Mouse (Mus musculus): Measurements from ENCODE around the gene Cldn3. TPM values are rescaled to one million over a fixed set of nuclear protein-coding genes. Genes with fewer than 3 reads are reported as not detected.

Gene Cldn3
- polyA plus RNA-seq, 1 experiment = 8.7 TPM

GRCm38 (mm10) chr5:134945266-134945959 is 40.6 kb upstream of the Cldn3 start:
- peaks cover 2% of the 10 kb centered on the region; the same call in 1 of the 2 replicates for H3K27me3 ChIP-seq (ENCODE audit: control insufficient read depth, insufficient read depth, low read length)

GRCm38 (mm10) chr5:134946063-134946856 is 39.8 kb upstream of the Cldn3 start:
- H3K4me1 ChIP-seq (ENCODE audit: control insufficient read depth, insufficient read depth, low read length) = peaks cover 12% of the 10 kb centered on the region
- H3K27me3 ChIP-seq (ENCODE audit: control insufficient read depth, insufficient read depth, low read length) = peaks cover 2% of the 10 kb centered on the region; the same call in 1 of the 2 replicates
- H3K4me3 ChIP-seq (ENCODE audit: control insufficient read depth, low read depth, low read length) = peak overlapping the region; percentile 34
- TF ChIP-seq CTCF (IDR thresholded peaks at IDR 0.05; ENCODE audit: control insufficient read depth, insufficient read depth, insufficient replicate concordance, low read depth, low read length) (no peak), POLR2A (IDR thresholded peaks at IDR 0.05; ENCODE audit: control insufficient read depth, low read depth, low read length) (0 out of 2 replicates have a peak, but pooled peaks have one; percentile 6)
- no peak overlapping the region for H3K27ac ChIP-seq (ENCODE audit: control insufficient read depth, insufficient read depth, low read depth, low read length)
- H3K36me3 ChIP-seq (ENCODE audit: control insufficient read depth, insufficient read depth, low read length) = no peaks in the 10 kb centered on the region

More at GRCm38 (mm10) chr5:134945266-134945959, 40.6 kb upstream of the Cldn3 start:
- Histone ChIP-seq H3K27ac (ENCODE audit: control insufficient read depth, insufficient read depth, low read depth, low read length) (no peak overlapping the region), H3K4me3 (ENCODE audit: control insufficient read depth, low read depth, low read length) (no peak overlapping the region), H3K4me1 (ENCODE audit: control insufficient read depth, insufficient read depth, low read length) (peaks cover 12% of the 10 kb centered on the region), H3K36me3 (ENCODE audit: control insufficient read depth, insufficient read depth, low read length) (no peaks in the 10 kb centered on the region)
- TF ChIP-seq CTCF (IDR thresholded peaks at IDR 0.05; ENCODE audit: control insufficient read depth, insufficient read depth, insufficient replicate concordance, low read depth, low read length) = no peak
- TF ChIP-seq POLR2A (IDR thresholded peaks at IDR 0.05; ENCODE audit: control insufficient read depth, low read depth, low read length) = no peak

- H3K27ac ChIP-seq (ENCODE audit: control insufficient read depth, insufficient read depth, low read depth, low read length) = no peak within 1 kb of the TSS
- peak within 1 kb of the TSS; percentile 34 for H3K4me3 ChIP-seq (ENCODE audit: control insufficient read depth, low read depth, low read length)
- no peaks in the 10 kb centered on the region for H3K36me3 ChIP-seq (ENCODE audit: control insufficient read depth, insufficient read depth, low read length)
- peaks cover 11% of the 10 kb centered on the region for H3K4me1 ChIP-seq (ENCODE audit: control insufficient read depth, insufficient read depth, low read length)
- peaks cover 2% of the 10 kb centered on the region; the same call in 1 of the 2 replicates for H3K27me3 ChIP-seq (ENCODE audit: control insufficient read depth, insufficient read depth, low read length)
- TF ChIP-seq POLR2A (IDR thresholded peaks at IDR 0.05; ENCODE audit: control insufficient read depth, low read depth, low read length) = no peak
- no peak for TF ChIP-seq CTCF (IDR thresholded peaks at IDR 0.05; ENCODE audit: control insufficient read depth, insufficient read depth, insufficient replicate concordance, low read depth, low read length)
Measured at GRCm38 (mm10) chr5:134946857-134947255, 39.2 kb upstream of the Cldn3 start, which contains the start of gene Cldn4. Gene Cldn4 (minus strand): TSS chr5:134946934.

- H3K36me3 ChIP-seq (ENCODE audit: control insufficient read depth, insufficient read depth, low read length) = no peaks in the 10 kb centered on the region
- TF ChIP-seq POLR2A (IDR thresholded peaks at IDR 0.05; ENCODE audit: control insufficient read depth, low read depth, low read length) = no peak
- TF ChIP-seq CTCF (IDR thresholded peaks at IDR 0.05; ENCODE audit: control insufficient read depth, insufficient read depth, insufficient replicate concordance, low read depth, low read length) = no peak
- H3K27ac ChIP-seq (ENCODE audit: control insufficient read depth, insufficient read depth, low read depth, low read length) = no peak overlapping the region
- H3K27me3 ChIP-seq (ENCODE audit: control insufficient read depth, insufficient read depth, low read length) = peaks cover 2% of the 10 kb centered on the region; the same call in 1 of the 2 replicates
- H3K4me3 ChIP-seq (ENCODE audit: control insufficient read depth, low read depth, low read length) = no peak overlapping the region
- peaks cover 11% of the 10 kb centered on the region; the same call in 1 of the 2 replicates for H3K4me1 ChIP-seq (ENCODE audit: control insufficient read depth, insufficient read depth, low read length)
Measured at GRCm38 (mm10) chr5:134947420-134948084, 38.5 kb upstream of the Cldn3 start.

GRCm38 (mm10) chr5:134948085-134948439 is 38.0 kb upstream of the Cldn3 start:
- TF ChIP-seq POLR2A (IDR thresholded peaks at IDR 0.05; ENCODE audit: control insufficient read depth, low read depth, low read length) = no peak
- TF ChIP-seq CTCF (IDR thresholded peaks at IDR 0.05; ENCODE audit: control insufficient read depth, insufficient read depth, insufficient replicate concordance, low read depth, low read length) = no peak
- Histone ChIP-seq H3K4me1 (ENCODE audit: control insufficient read depth, insufficient read depth, low read length) (peaks cover 13% of the 10 kb centered on the region), H3K27me3 (ENCODE audit: control insufficient read depth, insufficient read depth, low read length) (peaks cover 2% of the 10 kb centered on the region; the same call in 1 of the 2 replicates), H3K36me3 (ENCODE audit: control insufficient read depth, insufficient read depth, low read length) (no peaks in the 10 kb centered on the region), H3K4me3 (ENCODE audit: control insufficient read depth, low read depth, low read length) (no peak overlapping the region), H3K27ac (ENCODE audit: control insufficient read depth, insufficient read depth, low read depth, low read length) (no peak overlapping the region)

- Histone ChIP-seq H3K27me3 (ENCODE audit: control insufficient read depth, insufficient read depth, low read length) (no peaks in the 10 kb centered on the region), H3K4me1 (ENCODE audit: control insufficient read depth, insufficient read depth, low read length) (peaks cover 13% of the 10 kb centered on the region), H3K36me3 (ENCODE audit: control insufficient read depth, insufficient read depth, low read length) (no peaks in the 10 kb centered on the region), H3K27ac (ENCODE audit: control insufficient read depth, insufficient read depth, low read depth, low read length) (no peak overlapping the region), H3K4me3 (ENCODE audit: control insufficient read depth, low read depth, low read length) (no peak overlapping the region)
- TF ChIP-seq CTCF (IDR thresholded peaks at IDR 0.05; ENCODE audit: control insufficient read depth, insufficient read depth, insufficient replicate concordance, low read depth, low read length) (no peak), POLR2A (IDR thresholded peaks at IDR 0.05; ENCODE audit: control insufficient read depth, low read depth, low read length) (no peak)
Measured at GRCm38 (mm10) chr5:134951053-134951884, 34.7 kb upstream of the Cldn3 start.

Measured in testis, adult 2 months (tissue).